Mouse (Mus musculus): ENCODE measurements at regions not wholly inside any gene's neighbourhood (a gene's known extent, or its start where the extent isn't known, plus 50 kb on each side); places are given as distances from the start of the nearest gene placed in this dataset.
A peak's percentile ranks its signal among the peaks of the same experiment; 100 is the strongest.
"Not testable (repeated sequence)": the region's sequence is repeated elsewhere in the genome, so short reads cannot be mapped to it uniquely, and the experiment has no call there.

DNA sequence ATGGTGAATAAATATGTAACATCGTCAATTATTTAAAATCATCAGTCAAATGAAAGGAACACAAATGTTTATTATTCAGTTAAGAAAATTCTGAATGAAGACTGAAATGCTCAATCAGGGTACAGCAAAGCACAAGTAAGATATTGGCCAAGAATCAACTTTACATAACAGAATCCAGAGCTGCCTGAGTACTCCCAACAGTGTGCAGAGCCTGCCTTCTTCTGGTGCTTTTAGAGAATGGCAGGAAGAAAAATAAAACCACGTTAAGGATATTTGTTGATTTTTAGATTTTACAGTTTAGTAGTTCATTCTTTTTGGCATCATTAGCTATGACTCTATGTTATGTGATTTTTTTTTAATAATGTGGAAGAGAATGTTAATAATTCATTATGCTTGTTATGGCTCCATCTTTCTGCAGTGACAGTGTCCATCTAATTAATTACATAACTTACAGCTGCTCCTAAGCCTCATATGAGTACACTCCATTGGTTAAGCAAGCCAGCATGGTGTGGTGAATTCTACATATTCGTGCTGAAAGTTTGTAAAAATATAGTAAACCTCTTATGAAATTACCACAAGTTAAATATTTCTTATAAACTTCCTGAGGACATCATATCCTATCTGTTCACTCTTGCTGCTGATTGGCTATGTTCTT lies 579.0 kb downstream of the Kcna4 start:
- no peak for DNase-seq

DNA sequence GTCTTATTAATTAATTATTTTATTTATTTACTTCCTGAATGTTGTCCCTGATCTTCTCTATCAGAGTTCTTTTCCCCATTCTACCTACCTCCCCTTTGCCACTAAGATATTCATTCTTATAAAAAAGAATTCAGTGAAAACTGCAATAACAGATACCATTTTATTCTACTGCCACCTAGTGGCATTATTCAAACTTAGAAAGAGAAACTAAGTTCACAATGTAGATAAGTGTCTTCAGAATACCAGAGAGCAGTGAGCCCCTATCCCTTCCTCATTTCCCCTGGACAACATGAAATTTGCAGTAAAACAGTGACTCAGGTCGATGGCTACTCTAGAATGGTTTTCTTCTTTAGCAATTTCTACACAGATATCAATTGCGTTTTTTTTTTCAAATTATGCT lies 589.2 kb downstream of the Kcna4 start:
- DNase-seq = no peak

DNA sequence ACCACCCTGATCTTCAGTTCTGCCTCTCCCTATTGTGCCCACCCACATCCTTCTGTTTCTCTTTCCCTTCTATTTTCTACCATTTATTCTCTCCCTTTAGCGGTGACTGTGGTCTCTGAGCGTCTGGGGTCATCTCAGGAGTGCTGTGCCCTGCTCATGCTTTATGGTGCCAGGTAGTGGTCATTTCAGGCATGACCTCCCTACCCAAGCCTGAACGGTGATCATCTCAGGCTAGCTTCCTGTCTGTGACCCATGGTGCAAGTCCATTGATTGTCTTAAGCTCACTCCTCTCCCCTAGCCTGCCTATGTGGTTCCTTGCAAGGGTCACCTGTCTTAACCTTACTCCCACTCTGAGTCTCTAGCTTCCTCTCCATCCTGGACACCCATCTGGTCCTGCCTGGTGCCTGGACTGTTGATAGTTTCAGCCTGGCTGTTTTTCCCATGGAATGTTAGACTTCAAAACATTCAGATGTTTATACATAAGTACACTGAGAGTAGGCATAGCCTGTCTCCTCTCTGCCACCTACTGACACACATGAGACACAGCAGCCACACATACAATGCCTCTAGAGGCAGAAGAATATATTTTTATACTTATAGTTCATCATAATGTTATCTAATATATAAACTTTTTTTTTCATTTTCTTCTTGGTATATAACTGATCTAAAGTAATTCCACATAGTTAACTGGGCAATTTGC lies 595.8 kb downstream of the Kcna4 start:
- no peak for DNase-seq

DNA sequence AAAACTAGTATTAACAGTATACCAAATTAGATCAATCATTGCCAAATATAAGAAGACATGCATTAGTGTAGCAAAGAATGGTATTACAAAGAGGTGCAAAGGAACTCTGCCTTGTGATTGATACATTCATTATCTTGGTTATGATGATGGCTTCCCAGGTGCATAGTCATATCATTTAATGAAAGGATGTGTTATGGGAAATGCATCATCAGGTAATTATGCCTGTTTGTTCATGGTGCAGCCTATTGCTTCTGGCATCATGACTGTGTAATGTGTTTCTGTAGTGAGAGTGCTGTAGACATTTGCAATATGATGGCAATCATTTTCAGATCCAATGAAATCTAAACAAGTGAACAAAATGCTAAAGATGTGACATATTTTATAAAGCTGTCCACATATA lies 597.8 kb downstream of the Kcna4 start:
- no peak for DNase-seq

DNA sequence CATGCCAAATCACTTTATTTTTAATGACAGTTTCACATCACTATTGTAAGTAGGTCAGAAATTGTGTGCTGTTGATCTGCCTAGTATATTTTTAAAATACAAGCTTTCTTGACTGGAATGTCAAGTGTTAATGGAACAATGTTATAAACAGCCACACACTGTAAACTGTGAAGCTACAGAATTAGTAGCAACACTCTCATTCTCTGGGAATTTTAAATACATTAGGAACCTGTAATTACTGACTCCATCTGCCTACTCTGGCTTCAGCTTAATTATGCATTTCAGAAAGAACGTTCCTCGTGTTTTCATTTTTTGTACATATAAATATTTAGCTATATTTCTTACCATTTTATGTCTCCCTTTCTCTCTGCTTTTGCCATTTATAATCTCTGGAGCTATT lies 634.7 kb downstream of the Kcna4 start:
- DNase-seq = no peak

DNA sequence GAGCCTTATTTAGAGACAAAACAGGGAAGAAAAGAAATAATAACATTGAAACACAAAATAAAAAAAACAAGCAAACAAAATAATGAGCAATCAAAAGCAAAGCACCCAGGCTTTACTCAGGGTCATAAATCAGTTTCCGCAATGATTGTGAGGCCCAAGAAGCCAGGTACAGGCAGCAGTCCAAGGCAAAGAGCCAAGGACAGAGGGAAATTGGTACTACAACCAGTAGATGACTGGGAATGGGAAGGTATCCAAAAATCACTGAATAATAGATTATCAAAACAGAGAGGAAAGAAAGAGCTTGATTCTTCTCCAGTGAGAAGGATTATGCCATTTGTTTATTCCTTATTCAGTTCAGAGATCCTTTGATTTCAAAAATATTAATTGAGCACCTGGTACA lies 636.2 kb downstream of the Kcna4 start:
- DNase-seq = no peak

DNA sequence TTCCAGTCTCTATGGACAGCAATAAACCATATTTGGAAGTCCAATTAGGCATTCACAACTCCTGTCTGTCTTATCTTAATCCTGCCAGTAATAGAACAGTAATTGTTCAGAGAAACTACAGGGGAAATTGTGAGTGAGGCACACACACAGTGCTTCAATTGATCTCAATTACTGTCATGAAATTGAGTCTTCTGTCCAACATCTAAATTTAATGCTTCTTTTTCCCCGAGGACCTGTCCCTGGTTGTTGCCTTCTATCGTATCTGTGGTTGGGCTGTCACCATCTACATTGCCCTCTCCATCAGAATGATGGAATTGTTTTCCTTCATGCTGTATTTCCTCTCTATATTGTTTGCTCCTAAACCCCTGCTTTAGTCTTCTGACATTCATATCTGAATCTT lies 644.9 kb downstream of the Kcna4 start:
- no peak for DNase-seq

DNA sequence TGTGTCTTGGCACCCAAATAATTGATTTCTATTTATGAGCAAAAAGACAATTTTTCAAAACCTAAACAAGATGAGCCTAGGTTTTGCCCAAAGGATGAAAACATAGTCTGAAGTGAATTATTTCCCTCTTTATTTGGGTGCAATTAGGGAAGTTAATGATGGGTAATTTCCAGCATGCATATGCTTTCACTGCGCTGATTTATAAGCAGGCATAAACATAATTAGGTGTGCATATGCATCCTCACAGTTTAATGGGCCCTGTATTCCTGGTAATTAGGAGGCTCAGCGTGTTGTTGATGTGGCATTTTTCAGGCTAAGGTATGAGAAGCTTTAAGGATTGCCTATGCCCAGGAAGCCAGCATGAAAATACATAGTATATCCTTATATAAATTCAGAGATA lies 645.3 kb downstream of the Kcna4 start:
- DNase-seq = no peak

DNA sequence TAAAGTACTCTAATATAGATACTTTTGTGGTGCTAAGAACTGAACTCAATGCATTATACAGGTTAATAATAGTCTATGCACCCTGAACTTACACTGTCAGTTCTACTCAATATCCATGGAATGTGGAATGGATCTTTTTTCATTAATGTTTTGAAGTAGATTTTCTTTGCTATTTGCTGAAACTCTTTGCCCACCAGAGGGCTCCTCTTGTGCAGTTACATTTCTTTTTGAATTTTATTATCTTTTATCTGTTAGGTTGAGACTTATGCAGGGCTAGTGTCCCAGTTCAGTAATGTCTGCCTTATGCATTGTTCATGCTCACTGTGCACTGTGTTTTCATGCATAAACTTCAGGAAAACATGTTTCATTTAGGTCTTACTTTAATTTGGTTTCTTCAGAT lies 650.9 kb downstream of the Kcna4 start:
- DNase-seq = no peak

DNA sequence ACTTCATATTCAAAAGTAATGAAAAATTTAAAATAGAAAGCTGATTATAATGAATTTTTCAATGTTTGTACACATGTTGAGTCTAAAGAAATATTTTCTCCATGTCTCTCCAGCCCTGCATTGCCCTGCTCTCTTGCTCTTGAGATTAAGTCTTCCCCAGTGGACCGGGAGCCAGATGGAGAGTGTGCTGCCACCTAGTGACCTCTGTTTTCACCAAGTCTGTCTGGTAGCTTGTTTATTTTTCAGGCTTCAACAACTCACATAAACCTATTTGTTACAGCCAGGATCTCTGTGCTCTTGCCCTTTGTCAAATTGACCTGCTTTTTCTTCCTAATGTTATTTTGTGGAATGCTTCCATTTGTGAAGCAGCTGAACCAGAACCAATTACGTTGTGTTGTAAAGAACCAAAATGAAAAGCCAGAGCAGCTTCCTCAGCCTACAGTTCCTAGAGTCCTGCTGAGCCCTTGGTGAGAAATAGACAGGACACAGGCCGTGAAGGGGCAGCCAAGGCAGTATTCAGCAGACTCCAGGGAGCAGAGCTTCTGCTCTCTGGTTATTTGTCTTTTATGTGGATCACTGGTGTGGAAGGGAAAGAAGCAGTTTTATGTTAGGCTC lies 655.5 kb downstream of the Kcna4 start:
- DNase-seq = peak in 1 of 2 experiments; percentile 26

DNA sequence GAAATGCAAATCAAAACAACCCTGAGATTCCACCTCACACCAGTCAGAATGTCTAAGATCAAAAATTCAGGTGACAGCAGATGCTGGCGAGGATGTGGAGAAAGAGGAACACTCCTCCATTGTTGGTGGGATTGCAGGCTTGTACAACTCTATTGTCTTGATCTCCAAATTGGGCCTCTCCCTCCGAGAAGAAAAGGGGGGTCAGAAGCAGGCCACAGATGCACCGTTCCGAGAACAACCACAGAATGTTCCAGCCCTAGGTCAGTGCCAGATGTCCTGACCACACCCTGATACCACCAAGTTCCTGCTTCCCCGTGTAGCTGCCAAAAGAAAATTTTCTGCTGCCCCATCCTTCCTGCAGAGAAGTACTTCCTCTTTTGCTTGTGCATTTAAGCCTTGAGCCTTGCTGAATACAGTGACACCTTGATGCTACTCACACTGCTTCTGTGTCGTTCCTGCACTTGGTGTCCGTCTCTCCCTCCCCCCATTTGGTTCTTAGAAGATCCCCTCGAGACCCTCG lies 665.2 kb downstream of the Kcna4 start:
- not testable (repeated sequence) for DNase-seq

DNA sequence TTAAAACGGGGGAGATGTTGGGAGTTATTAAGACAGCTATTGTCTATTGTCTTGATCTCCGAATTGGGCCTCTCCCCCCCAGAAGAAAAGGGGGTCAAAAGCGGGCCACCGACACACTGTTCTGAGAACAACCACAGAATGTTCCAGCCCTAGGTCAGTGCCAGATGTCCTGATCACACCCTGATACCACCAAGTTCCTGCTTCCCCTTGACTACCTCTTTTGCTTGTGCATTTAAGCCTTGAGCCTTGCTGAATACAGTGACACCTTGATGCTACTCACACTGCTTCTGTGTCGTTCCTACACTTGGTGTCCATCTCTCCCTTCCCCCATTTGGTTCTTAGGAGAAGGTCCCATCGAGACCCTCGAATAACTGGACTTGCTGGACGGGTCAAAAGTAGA lies 673.5 kb downstream of the Kcna4 start:
- DNase-seq = not testable (repeated sequence)

DNA sequence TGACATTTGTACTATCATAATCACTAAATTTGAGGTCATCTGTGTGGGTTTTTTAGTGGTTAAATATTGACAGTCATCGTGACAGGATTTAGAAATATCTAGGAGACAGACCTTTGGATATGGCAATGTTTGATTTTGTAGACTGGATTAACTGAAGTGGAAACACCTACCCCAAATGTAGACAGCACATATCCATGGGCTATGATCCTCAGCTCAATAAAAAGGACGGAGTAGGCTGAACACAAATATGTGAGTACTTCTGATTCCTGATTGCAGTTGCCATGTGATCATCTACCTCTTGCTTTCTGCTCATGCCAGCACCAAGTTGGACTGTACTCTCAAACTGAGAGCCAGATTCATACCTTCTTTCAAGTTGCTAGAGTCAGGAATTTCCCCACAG lies 674.4 kb downstream of the Kcna4 start:
- DNase-seq = no peak

DNA sequence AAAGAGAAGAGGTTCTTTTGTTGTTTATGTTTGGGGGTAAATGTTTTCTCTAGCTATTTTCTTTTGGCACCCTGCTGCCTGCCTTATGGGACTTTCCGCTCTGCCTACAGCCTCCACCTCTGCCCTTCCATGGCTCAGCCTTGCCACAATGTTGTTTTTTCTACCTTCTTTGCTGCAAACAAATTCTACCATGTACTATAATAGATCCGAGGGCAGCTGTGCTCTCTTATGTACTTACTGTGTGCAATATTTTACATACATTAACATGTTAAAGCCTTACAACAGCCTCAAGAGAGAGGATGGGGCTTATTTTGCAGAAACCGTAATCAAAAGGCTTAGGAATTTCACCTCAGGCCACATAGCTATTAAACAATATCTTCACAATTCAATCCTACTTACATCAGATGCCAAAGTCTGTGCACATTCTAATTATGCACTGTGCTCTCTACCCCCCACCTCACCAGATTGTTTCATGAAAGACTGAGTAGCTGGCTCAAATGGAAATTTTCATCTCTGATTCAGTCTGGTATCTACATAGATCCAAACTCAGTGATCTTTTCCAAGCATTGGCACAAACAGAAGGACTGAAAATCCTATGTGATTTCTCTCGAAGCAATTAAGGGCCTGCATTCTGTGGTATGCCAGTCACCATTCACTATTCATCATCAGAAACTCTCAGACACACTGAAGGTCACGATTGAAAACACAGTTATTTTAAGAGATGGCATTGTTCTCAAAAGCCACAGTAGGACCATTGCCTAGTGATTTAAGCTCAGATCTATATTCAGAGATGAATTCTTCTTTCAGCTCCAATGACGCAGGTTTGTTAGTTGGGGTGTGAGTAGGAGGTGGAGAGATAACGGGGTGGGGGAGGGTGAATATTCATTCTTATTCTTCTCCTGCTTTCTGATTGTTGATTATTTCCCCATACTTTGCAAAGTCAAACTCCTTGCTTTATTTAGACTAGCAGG lies 675.2 kb downstream of the Kcna4 start:
- no peak for DNase-seq

DNA sequence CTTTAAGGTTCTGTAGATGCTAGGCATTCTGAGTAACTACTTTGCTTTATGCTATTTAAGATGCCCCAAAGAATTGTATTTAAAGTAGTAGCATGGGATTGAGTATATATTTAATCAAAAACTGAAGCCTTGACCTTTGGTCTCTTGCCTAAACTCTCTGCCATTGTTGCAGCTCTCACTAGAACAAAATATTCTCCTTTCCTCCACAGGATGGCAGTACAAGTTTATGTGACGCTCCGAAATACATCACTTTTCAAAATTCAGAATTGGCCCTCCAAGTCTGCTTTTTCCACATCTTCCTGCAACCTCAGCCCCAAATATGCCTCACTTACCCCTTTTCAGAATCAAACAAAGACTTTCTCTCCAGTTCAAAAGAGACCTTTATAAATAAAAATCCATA lies 678.1 kb downstream of the Kcna4 start:
- no peak for DNase-seq

DNA sequence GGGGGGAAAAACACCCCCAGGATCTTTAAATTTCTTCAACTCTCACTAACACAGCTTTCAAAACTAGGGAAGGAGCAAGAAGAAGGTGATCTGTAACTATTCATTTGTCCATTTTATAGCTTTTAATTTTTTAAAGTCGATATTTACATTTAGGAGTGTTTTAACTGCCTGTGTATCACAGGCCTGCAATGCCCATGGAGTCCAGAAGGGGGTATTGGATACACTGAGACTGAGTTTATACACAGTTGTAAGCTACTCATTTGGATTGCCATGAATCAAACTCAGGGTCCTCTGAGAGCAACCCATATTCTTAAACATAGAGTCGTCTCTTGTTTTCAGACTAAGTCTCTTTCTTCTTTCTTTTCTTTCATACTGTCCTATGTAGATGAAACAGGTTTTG lies 679.1 kb downstream of the Kcna4 start:
- DNase-seq = no peak

DNA sequence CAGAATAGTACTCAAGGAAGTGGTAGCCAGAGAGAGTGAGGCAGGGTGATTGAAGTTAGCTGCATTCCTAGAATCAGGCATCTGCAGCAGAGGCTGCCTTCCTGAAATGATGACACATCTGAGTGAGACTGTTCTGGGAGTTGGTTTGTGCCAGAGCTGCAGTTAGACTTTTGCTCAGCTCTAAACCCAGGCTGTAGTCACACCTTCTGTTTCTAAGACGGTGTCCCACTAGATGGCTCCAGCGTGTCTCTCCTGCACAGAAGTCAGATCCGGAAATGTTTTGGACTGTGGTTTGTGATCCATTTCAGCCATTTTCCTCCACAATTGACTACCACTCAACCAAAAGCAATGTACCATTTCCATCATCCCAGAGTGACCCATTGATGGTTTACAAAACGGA lies 683.1 kb downstream of the Kcna4 start:
- DNase-seq = no peak

DNA sequence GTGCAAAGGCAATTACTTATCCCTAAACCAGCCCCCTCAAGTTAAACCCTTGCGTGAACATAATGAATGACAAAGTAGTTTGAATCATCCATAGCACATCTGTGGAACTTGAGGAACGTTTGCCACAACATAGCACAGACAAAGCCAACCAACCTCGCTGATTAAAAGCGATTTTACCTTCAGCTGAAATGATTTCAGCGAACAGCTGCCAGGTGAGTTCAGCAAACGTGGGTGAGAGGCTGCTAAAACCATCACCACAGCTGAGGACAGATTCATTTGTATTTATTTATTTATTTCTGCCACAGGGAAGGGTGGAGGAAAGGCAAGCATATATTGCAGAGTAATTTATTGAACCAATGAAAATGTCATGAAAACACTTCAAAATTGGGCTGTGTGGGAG lies 704.4 kb downstream of the Kcna4 start:
- DNase-seq = no peak

DNA sequence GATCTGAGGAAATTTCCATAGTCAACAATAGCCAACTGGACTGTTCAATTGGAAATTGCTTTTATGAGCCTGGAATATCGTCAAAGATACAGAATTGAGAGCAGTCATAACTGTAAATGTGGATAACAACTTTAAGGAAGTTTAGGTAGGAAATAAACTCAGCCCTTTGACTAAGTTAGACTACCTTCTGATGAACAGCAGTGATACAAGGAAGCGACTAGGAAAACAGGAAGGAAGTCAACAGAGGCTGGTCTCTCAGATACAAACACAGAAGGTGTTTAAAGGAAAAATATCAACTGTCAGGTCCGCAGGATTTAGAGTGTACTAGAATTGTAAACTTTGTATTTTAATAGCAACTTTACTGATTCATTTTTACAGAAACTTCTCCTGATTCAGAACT lies 721.1 kb downstream of the Kcna4 start:
- DNase-seq = no peak

DNA sequence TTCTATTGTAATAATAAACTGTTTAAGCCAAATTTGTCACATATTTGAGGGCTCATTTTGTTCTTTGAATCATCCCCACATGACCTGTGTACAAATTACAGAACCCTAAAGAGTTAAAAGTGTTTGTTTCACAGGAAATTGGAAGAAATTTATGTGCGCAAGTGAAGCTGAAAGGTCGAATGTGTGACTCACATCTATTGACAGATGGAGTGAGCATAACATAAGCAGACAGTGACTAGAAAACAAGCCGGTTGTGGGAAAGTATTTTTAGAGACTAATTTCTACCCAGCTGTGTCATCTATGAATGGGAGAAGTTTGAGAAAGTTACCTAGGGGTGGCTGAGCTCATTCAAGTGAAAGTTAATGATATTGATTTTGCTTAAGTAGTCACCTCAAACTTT lies 732.8 kb downstream of the Kcna4 start:
- no peak for DNase-seq

DNA sequence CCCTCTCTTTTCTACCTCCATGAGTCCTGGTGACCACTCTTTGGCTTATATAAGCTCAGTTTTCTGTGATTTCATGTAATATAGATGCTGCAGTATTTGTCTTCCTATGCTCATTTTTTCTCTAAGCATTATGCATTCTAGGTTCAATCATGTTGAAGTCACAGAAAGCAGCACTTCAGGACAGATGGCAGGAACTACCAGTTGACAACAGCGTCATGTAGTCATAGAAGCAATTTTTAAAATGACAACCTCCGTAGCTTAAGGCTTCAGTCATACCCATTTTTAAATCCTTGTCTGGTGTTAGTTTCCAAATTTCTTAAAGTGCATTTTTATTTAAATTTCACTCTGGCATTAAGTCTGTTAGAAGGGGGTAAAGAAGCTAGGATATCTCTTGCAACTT lies 740.2 kb downstream of the Kcna4 start:
- DNase-seq = no peak

DNA sequence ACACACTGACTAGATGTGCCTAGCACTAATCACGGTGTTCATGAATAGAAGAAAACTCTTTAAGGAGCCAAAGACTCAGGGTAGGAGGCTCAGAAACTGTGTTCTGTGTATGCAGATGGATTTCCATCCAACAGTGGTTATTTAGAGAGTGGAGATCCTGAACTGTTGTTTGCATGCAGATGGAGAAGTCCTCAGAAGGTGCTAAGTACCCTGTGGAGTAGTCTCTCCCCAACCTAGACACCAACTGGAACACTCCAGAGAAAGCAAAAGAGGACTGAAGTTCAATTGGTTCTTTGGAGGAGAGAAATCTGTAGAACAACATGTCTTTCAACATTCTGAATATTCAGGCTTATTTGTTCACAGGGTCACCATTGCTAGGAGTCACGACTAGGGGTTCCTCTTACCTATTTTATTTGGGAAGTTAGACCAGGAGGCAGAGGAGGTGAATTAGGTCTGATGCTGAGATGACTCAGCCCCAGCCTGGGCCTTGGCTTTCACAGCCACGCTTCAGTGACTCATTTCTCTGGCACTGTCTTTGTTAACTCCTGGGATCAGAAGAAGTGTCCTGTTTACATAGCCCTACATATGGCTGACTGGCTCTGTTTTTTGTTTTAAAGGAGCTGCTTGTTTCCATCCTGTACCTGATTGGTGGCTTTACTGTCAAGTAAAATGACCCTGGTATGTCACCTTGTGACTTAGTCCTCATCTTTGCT lies 742.0 kb downstream of the Kcna4 start:
- no peak for DNase-seq
